Mouse (Mus musculus) layer of hippocampus, postnatal 25 days (tissue): ENCODE data around the gene Cyth1. TPM values are rescaled to one million over a fixed set of nuclear protein-coding genes. Genes with fewer than 3 reads are reported as not detected.
A peak's percentile ranks its signal among the peaks of the same experiment; 100 is the strongest.

Experiments used
- DNase-seq, 2 experiments: peaks; one replicate each; pipeline ENCODE4 v3.0.0; 2022; ENCODE audit warnings: mixed read lengths in 2 of 2, low spot score in 1 of 2; ENCODE audit errors: extremely low spot score in 1 of 2
- total RNA-seq, 2 experiments: library from RNA; stranded (reverse); gene quantifications; 2 replicates each; pipeline ENCODE4 v1.2.3; 2021

Cyth1 gene
- total RNA-seq, 2 experiments from 2014 or later: 96.3 to 99.2 TPM

GRCm38 (mm10) chr11:118254159-118254951 lies 6.0 kb upstream of the Cyth1 start:
- peak; percentile 44 to 69 for DNase-seq

- DNase-seq: no peak
Measured at GRCm38 (mm10) chr11:118253447-118254158, 5.2 kb upstream of the Cyth1 start.

GRCm38 (mm10) chr11:118249012-118249383 lies 606 bp upstream of the Cyth1 start:
- DNase-seq: no peak

- DNase-seq: peak in 1 of 2 experiments; percentile 34
Measured at GRCm38 (mm10) chr11:118247359-118248095, 865 bp downstream of the Cyth1 start.

- no peak for DNase-seq
Measured at GRCm38 (mm10) chr11:118246724-118247123, 1.7 kb downstream of the Cyth1 start.

GRCm38 (mm10) chr11:118245130-118245529 lies 3.3 kb downstream of the Cyth1 start:
- DNase-seq: no peak

GRCm38 (mm10) chr11:118243627-118244261 lies 4.6 kb downstream of the Cyth1 start:
- no peak for DNase-seq

- no peak for DNase-seq
Measured at GRCm38 (mm10) chr11:118242506-118242905, 5.9 kb downstream of the Cyth1 start.

GRCm38 (mm10) chr11:118240388-118240787 lies 8.0 kb downstream of the Cyth1 start:
- no peak for DNase-seq

GRCm38 (mm10) chr11:118239281-118240198 lies 8.9 kb downstream of the Cyth1 start:
- DNase-seq: no peak

GRCm38 (mm10) chr11:118236520-118237190 lies 11.7 kb downstream of the Cyth1 start:
- no peak for DNase-seq

- no peak for DNase-seq
Measured at GRCm38 (mm10) chr11:118234929-118235328, 13.5 kb downstream of the Cyth1 start.

GRCm38 (mm10) chr11:118234500-118234899 lies 13.9 kb downstream of the Cyth1 start:
- no peak for DNase-seq

- no peak for DNase-seq
Measured at GRCm38 (mm10) chr11:118233924-118234323, 14.5 kb downstream of the Cyth1 start.

GRCm38 (mm10) chr11:118232314-118232831 lies 16.0 kb downstream of the Cyth1 start:
- no peak for DNase-seq

- no peak for DNase-seq
Measured at GRCm38 (mm10) chr11:118229941-118230340, 18.5 kb downstream of the Cyth1 start.

- DNase-seq: no peak
Measured at GRCm38 (mm10) chr11:118227650-118228049, 20.7 kb downstream of the Cyth1 start.

GRCm38 (mm10) chr11:118226850-118227249 lies 21.5 kb downstream of the Cyth1 start:
- DNase-seq: no peak

GRCm38 (mm10) chr11:118225862-118226261 lies 22.5 kb downstream of the Cyth1 start:
- no peak for DNase-seq
